Mouse (Mus musculus): ENCODE results near the gene Olfr983. TPM values are rescaled to one million over a fixed set of nuclear protein-coding genes. Genes with fewer than 3 reads are reported as not detected.

The Olfr983 gene
- not detected in 2 replicates for polyA plus RNA-seq (2012; ENCODE audit: insufficient read depth, insufficient read length, missing spikeins)

GRCm38 (mm10) chr9:40093495-40093894, at the start of gene Olfr983:
Olfr983 (minus strand) TSS chr9:40093595.
- Histone ChIP-seq H3K27ac (replicated peaks; ENCODE audit: low read depth, low read length) (no peak within 1 kb of the TSS), H3K4me3 (ENCODE audit: insufficient read depth, low read depth, low read length) (no peak within 1 kb of the TSS), H3K4me1 (ENCODE audit: control insufficient read depth, insufficient read depth, insufficient read length, low read length) (no peaks in the 10 kb centered on the region)

- H3K27ac ChIP-seq (replicated peaks; ENCODE audit: low read depth, low read length): no peak overlapping the region
- no peaks in the 10 kb centered on the region for H3K4me1 ChIP-seq (ENCODE audit: control insufficient read depth, insufficient read depth, insufficient read length, low read length)
- H3K4me3 ChIP-seq (ENCODE audit: insufficient read depth, low read depth, low read length): no peak overlapping the region
Observed at GRCm38 (mm10) chr9:40141544-40141943, 48.1 kb upstream of the Olfr983 start.

GRCm38 (mm10) chr9:40139484-40139883, 46.1 kb upstream of the Olfr983 start:
- H3K4me1 ChIP-seq (ENCODE audit: control insufficient read depth, insufficient read depth, insufficient read length, low read length): no peaks in the 10 kb centered on the region
- H3K4me3 ChIP-seq (ENCODE audit: insufficient read depth, low read depth, low read length): no peak overlapping the region
- H3K27ac ChIP-seq (replicated peaks; ENCODE audit: low read depth, low read length): no peak overlapping the region

GRCm38 (mm10) chr9:40136987-40137688, 43.7 kb upstream of the Olfr983 start:
- Histone ChIP-seq H3K27ac (replicated peaks; ENCODE audit: low read depth, low read length) (no peak overlapping the region), H3K4me1 (ENCODE audit: control insufficient read depth, insufficient read depth, insufficient read length, low read length) (no peaks in the 10 kb centered on the region), H3K4me3 (ENCODE audit: insufficient read depth, low read depth, low read length) (no peak overlapping the region)

GRCm38 (mm10) chr9:40130556-40130955, 37.2 kb upstream of the Olfr983 start:
- Histone ChIP-seq H3K4me1 (ENCODE audit: control insufficient read depth, insufficient read depth, insufficient read length, low read length) (no peaks in the 10 kb centered on the region), H3K4me3 (ENCODE audit: insufficient read depth, low read depth, low read length) (no peak overlapping the region), H3K27ac (replicated peaks; ENCODE audit: low read depth, low read length) (no peak overlapping the region)

- Histone ChIP-seq H3K27ac (replicated peaks; ENCODE audit: low read depth, low read length) (no peak within 1 kb of the TSS), H3K4me3 (ENCODE audit: insufficient read depth, low read depth, low read length) (no peak within 1 kb of the TSS), H3K4me1 (ENCODE audit: control insufficient read depth, insufficient read depth, insufficient read length, low read length) (no peaks in the 10 kb centered on the region)
Observed at GRCm38 (mm10) chr9:40130084-40130483, 36.7 kb upstream of the Olfr983 start, which contains the start of gene Olfr985. Olfr985 (minus strand) TSS chr9:40130184.

- H3K4me1 ChIP-seq (ENCODE audit: control insufficient read depth, insufficient read depth, insufficient read length, low read length): no peaks in the 10 kb centered on the region
- H3K27ac ChIP-seq (replicated peaks; ENCODE audit: low read depth, low read length): no peak overlapping the region
- H3K4me3 ChIP-seq (ENCODE audit: insufficient read depth, low read depth, low read length): no peak overlapping the region
Observed at GRCm38 (mm10) chr9:40117287-40117659, 23.9 kb upstream of the Olfr983 start.

- Histone ChIP-seq H3K27ac (replicated peaks; ENCODE audit: low read depth, low read length) (no peak overlapping the region), H3K4me1 (ENCODE audit: control insufficient read depth, insufficient read depth, insufficient read length, low read length) (no peaks in the 10 kb centered on the region), H3K4me3 (ENCODE audit: insufficient read depth, low read depth, low read length) (no peak overlapping the region)
Observed at GRCm38 (mm10) chr9:40116645-40117286, 23.4 kb upstream of the Olfr983 start.

- Histone ChIP-seq H3K27ac (replicated peaks; ENCODE audit: low read depth, low read length) (no peak within 1 kb of the TSS), H3K4me3 (ENCODE audit: insufficient read depth, low read depth, low read length) (no peak within 1 kb of the TSS), H3K4me1 (ENCODE audit: control insufficient read depth, insufficient read depth, insufficient read length, low read length) (no peaks in the 10 kb centered on the region)
Observed at GRCm38 (mm10) chr9:40114106-40114505, 20.7 kb upstream of the Olfr983 start, which contains the start of gene Olfr984. Olfr984 (minus strand) TSS chr9:40114206.

- H3K4me3 ChIP-seq (ENCODE audit: insufficient read depth, low read depth, low read length): no peak overlapping the region
- no peak overlapping the region for H3K27ac ChIP-seq (replicated peaks; ENCODE audit: low read depth, low read length)
Observed at GRCm38 (mm10) chr9:40094769-40095168, 1.4 kb upstream of the Olfr983 start.

GRCm38 (mm10) chr9:40073529-40073928, 19.9 kb downstream of the Olfr983 start, which contains the start of gene Olfr982:
Olfr982 (plus strand) TSS chr9:40073829.
- no peak within 1 kb of the TSS for H3K4me3 ChIP-seq (ENCODE audit: insufficient read depth, low read depth, low read length)
- no peaks in the 10 kb centered on the region for H3K4me1 ChIP-seq (ENCODE audit: control insufficient read depth, insufficient read depth, insufficient read length, low read length)

More at GRCm38 (mm10) chr9:40094769-40095168, 1.4 kb upstream of the Olfr983 start:
- no peaks in the 10 kb centered on the region for H3K4me1 ChIP-seq (ENCODE audit: control insufficient read depth, insufficient read depth, insufficient read length, low read length)

GRCm38 (mm10) chr9:40050138-40050537, 43.3 kb downstream of the Olfr983 start:
- no peaks in the 10 kb centered on the region for H3K4me1 ChIP-seq (ENCODE audit: control insufficient read depth, insufficient read depth, insufficient read length, low read length)
- no peak overlapping the region for H3K4me3 ChIP-seq (ENCODE audit: insufficient read depth, low read depth, low read length)
- no peak overlapping the region for H3K27ac ChIP-seq (replicated peaks; ENCODE audit: low read depth, low read length)

More at GRCm38 (mm10) chr9:40073529-40073928, 19.9 kb downstream of the Olfr983 start, which contains the start of gene Olfr982:
- no peak within 1 kb of the TSS for H3K27ac ChIP-seq (replicated peaks; ENCODE audit: low read depth, low read length)

Other genes starting within 250 kb of the Olfr983 start
- not detected in 2 replicates for gene Olfr972, start 227.2 kb downstream of the Olfr983 start, polyA plus RNA-seq (2012; ENCODE audit: insufficient read depth, insufficient read length, missing spikeins)
- not detected in 2 replicates for gene Olfr229, start 186.3 kb downstream of the Olfr983 start, polyA plus RNA-seq (2012; ENCODE audit: insufficient read depth, insufficient read length, missing spikeins)
- not detected in 2 replicates for gene Olfr974, start 156.1 kb downstream of the Olfr983 start, polyA plus RNA-seq (2012; ENCODE audit: insufficient read depth, insufficient read length, missing spikeins)
- not detected in 2 replicates for gene Olfr975, start 141.5 kb downstream of the Olfr983 start, polyA plus RNA-seq (2012; ENCODE audit: insufficient read depth, insufficient read length, missing spikeins)
- gene Olfr976, start 132.5 kb downstream of the Olfr983 start, polyA plus RNA-seq (2012; ENCODE audit: insufficient read depth, insufficient read length, missing spikeins): not detected in 2 replicates
- gene Olfr978, start 101.5 kb downstream of the Olfr983 start, polyA plus RNA-seq (2012; ENCODE audit: insufficient read depth, insufficient read length, missing spikeins): not detected in 2 replicates
- not detected in 2 replicates for gene Olfr979, start 90.1 kb downstream of the Olfr983 start, polyA plus RNA-seq (2012; ENCODE audit: insufficient read depth, insufficient read length, missing spikeins)
- not detected in 2 replicates for gene Olfr980, start 84.0 kb downstream of the Olfr983 start, polyA plus RNA-seq (2012; ENCODE audit: insufficient read depth, insufficient read length, missing spikeins)
- not detected in 2 replicates for gene Olfr981, start 72.1 kb downstream of the Olfr983 start, polyA plus RNA-seq (2012; ENCODE audit: insufficient read depth, insufficient read length, missing spikeins)
- gene Olfr982, start 19.8 kb downstream of the Olfr983 start, polyA plus RNA-seq (2012; ENCODE audit: insufficient read depth, insufficient read length, missing spikeins): not detected in 2 replicates
- gene Olfr984, start 20.6 kb upstream of the Olfr983 start, polyA plus RNA-seq (2012; ENCODE audit: insufficient read depth, insufficient read length, missing spikeins): not detected in 2 replicates
- gene Olfr985, start 36.6 kb upstream of the Olfr983 start, polyA plus RNA-seq (2012; ENCODE audit: insufficient read depth, insufficient read length, missing spikeins): not detected in 2 replicates
- gene Tmem225, start 54.5 kb upstream of the Olfr983 start, polyA plus RNA-seq (2012; ENCODE audit: insufficient read depth, insufficient read length, missing spikeins): not detected in 2 replicates
- not detected in 2 replicates for gene Olfr986, start 87.3 kb upstream of the Olfr983 start, polyA plus RNA-seq (2012; ENCODE audit: insufficient read depth, insufficient read length, missing spikeins)
- gene Zfp202, start 98.7 kb upstream of the Olfr983 start, polyA plus RNA-seq (2012; ENCODE audit: insufficient read depth, insufficient read length, missing spikeins): 0.95 and 1.5 TPM in 2 replicates
- gene Scn3b, start 175.6 kb upstream of the Olfr983 start, polyA plus RNA-seq (2012; ENCODE audit: insufficient read depth, insufficient read length, missing spikeins): 0.38 TPM in 1 of 2 replicates, not detected in the other